ENCODE assay signal across 22 mouse cellular contexts in the genomic region with DNA sequence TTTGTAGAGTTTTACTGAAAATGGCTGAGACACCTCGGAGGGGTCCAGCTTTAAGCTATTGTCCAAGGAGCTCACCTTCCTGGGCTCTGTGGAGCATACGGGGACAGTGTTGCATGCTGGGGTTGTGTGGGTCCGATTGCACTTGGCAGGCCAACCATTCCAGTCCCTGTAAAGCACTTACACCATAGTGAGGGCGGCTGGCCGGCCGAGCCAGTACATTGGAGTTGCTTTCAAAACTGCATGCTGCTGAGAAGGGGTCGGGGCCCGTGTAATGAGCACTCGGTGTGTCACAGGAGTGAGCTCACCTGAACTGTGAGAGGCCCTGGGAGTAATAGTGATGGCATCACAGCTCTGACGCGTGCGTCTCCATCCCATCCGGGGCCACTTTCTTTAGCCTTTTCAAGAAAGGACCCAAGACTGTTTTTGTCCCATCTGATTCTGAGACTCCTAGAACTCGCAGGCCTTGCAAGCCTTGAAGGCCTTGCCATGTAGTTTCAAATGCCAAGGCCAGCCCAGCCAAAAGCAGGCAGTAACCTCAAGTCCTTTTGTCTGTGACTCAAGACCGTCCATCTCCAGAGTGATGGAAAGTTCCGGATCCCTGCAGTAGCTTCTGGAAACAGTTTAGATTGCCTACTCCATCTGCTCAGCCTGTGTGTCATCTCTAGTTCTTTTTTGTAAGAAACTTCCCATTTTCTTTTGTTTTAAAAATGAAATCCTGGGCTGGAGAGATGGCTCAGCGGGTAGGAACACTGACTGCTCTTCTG.
DNase-seq lines count a peak whose midpoint lies in the region; ATAC-seq and TF ChIP-seq lines count a peak whose summit lies in the region.
"Had no signal": no experiment of that assay in that cellular context is flagged by ENCODE, and none has a peak within 500 bp of the region (broad histone marks: within the 10 kb centered on the region; RNA-seq: fewer than 3 reads in every experiment).

No protein-coding gene starts in this region.

- no peak for TF ChIP-seq CTCF in layer of hippocampus, adult 2 months (conservative IDR thresholded peaks at IDR 0.05)

- ATAC-seq in forebrain, embryonic 11.5 days (replicated peaks; ENCODE audit: low FRiP score), result no peak
- ATAC-seq: forebrain, embryonic 15.5 days; hindbrain, embryonic 16.5 days; intestine, postnatal 0 days; lung, postnatal 0 days had no signal

- no peak overlapping the region for H3K4me3 ChIP-seq in forebrain, embryonic 10.5 days
- no peak overlapping the region for H3K4me3 ChIP-seq in forebrain, embryonic 11.5 days (ENCODE audit: low read depth, low read length)
- H3K4me3 ChIP-seq in layer of hippocampus, adult 2 months, result no peak overlapping the region
- H3K4me3 ChIP-seq: forebrain, embryonic 15.5 days; heart, embryonic 15.5 days; neural tube, embryonic 12.5 days had no signal

- H3K4me1 ChIP-seq in forebrain, embryonic 10.5 days, result peaks cover 47% of the 10 kb centered on the region
- peaks cover 3% of the 10 kb centered on the region; the same call in 1 of the 2 replicates for H3K4me1 ChIP-seq in forebrain, embryonic 11.5 days (replicated peaks; ENCODE audit: control insufficient read depth, insufficient read depth, low read length)

- H3K9me3 ChIP-seq in forebrain, embryonic 10.5 days, result no peaks in the 10 kb centered on the region
- no peaks in the 10 kb centered on the region for H3K9me3 ChIP-seq in forebrain, embryonic 11.5 days (ENCODE audit: control insufficient read depth, low read length)
- H3K9me3 ChIP-seq: forebrain, embryonic 15.5 days; G1E; heart, embryonic 15.5 days; neural tube, embryonic 12.5 days had no signal

- no peak overlapping the region for H3K9ac ChIP-seq in forebrain, embryonic 11.5 days (ENCODE audit: low read length)
- H3K9ac ChIP-seq: forebrain, embryonic 15.5 days; heart, embryonic 15.5 days; neural tube, embryonic 12.5 days had no signal

- peak overlapping the region; percentile 4; the same call in 1 of the 2 replicates for H3K27ac ChIP-seq in forebrain, embryonic 10.5 days
- no peak overlapping the region for H3K27ac ChIP-seq in forebrain, embryonic 11.5 days (ENCODE audit: low read depth, low read length)
- peak overlapping the region; percentile 90 for H3K27ac ChIP-seq in layer of hippocampus, adult 2 months
- H3K27ac ChIP-seq: forebrain, embryonic 15.5 days; kidney, postnatal 0 days; neural tube, embryonic 12.5 days had no signal

- H3K36me3 ChIP-seq in forebrain, embryonic 10.5 days (replicated peaks), result peaks cover 40% of the 10 kb centered on the region
- no peaks in the 10 kb centered on the region; the same call in 1 of the 2 replicates for H3K36me3 ChIP-seq in forebrain, embryonic 11.5 days (ENCODE audit: control insufficient read depth, insufficient read depth, low read length)

- H3K4me2 ChIP-seq in forebrain, embryonic 11.5 days (ENCODE audit: low read depth, low read length, severe bottlenecking), result no peak overlapping the region
- H3K4me2 ChIP-seq: forebrain, embryonic 15.5 days; heart, embryonic 15.5 days; neural tube, embryonic 12.5 days had no signal

- DNase-seq in forebrain, embryonic 10.5 days (ENCODE audit: extremely low spot score, low spot score), result no peak
- DNase-seq in forebrain, embryonic 11.5 days (ENCODE audit: low spot score), result no peak
- no peak for DNase-seq in layer of hippocampus, adult 2 months (ENCODE audit: low spot score in 2 of 2)
- no peak for DNase-seq in layer of hippocampus, adult 9-10 months (ENCODE audit: low spot score)
- peak; percentile 16 for DNase-seq in 3T3-L1 (ENCODE audit: low read depth, low spot score)
- DNase-seq in adrenal gland, postnatal 14 days, result peak; percentile 78
- no peak for DNase-seq in cerebellum, adult 18-20 months
- no peak for DNase-seq in frontal cortex, postnatal 10 days (ENCODE audit: low spot score in 2 of 2)
- DNase-seq: cerebellum, postnatal 36 days; heart, postnatal 4 days; layer of hippocampus, postnatal 36 days; liver; spleen, adult 18-20 months; thymus, postnatal 4 days had no signal

- 93% methylated on average over 17 of the region's 17 CpGs for WGBS in forebrain, embryonic 10.5 days
- WGBS in forebrain, embryonic 11.5 days, result 90% methylated on average over 17 of the region's 17 CpGs

- H3K27me3 ChIP-seq in forebrain, embryonic 10.5 days (ENCODE audit: poor library complexity, severe bottlenecking), result no peaks in the 10 kb centered on the region
- no peaks in the 10 kb centered on the region for H3K27me3 ChIP-seq in forebrain, embryonic 11.5 days (ENCODE audit: control insufficient read depth, insufficient read depth, low read length)
- H3K27me3 ChIP-seq: forebrain, embryonic 15.5 days; heart, embryonic 15.5 days; neural tube, embryonic 12.5 days had no signal

Comparison
In these comparisons a context has a peak if more than half of its experiments do, and no peak if none do; other contexts are left out.
1. DNase-seq: peak in 3T3-L1 (single experiment) and adrenal gland, postnatal 14 days (single experiment); none in forebrain, embryonic 10.5 days (single experiment), forebrain, embryonic 11.5 days (single experiment), layer of hippocampus, adult 2 months (0 of 2), layer of hippocampus, adult 9-10 months (single experiment), cerebellum, adult 18-20 months (0 of 2) and frontal cortex, postnatal 10 days (0 of 2).